Comparison of ENCODE assay signal across 10 mouse cellular contexts in genomic region chr15:78181701-78182405, GRCm38 (mm10). TPM values are rescaled to one million over a fixed set of nuclear protein-coding genes. Genes with fewer than 3 reads are reported as not detected.
A peak's percentile ranks its signal among the peaks of the same experiment; 100 is the strongest.
DNase-seq lines count a peak whose midpoint lies in the region; ATAC-seq and TF ChIP-seq lines count a peak whose summit lies in the region.
"Had no signal": no experiment of that assay in that cellular context is flagged by ENCODE, and none has a peak within 500 bp of the region (broad histone marks: within the 10 kb centered on the region; RNA-seq: fewer than 3 reads in every experiment).

No protein-coding gene starts in this region.

- H3K4me2 ChIP-seq in hindbrain, embryonic 11.5 days (replicated peaks; ENCODE audit: low read depth, low read length): no peak overlapping the region
- H3K4me2 ChIP-seq in myocyte (ENCODE audit: low read depth): peak overlapping the region; percentile 12

- peak; percentile 75 to 86 for DNase-seq in left cerebral cortex, postnatal 14 days (ENCODE audit: low spot score in 2 of 2)
- DNase-seq in left cerebral cortex, adult 18-20 months (ENCODE audit: low spot score in 2 of 2): no peak
- peak; percentile 42 to 69 for DNase-seq in cerebellum, postnatal 25 days
- peak; percentile 45 for DNase-seq in hindbrain, embryonic 11.5 days (ENCODE audit: low spot score)
- no peak for DNase-seq in embryo, embryonic 11 days
- no peak for DNase-seq in heart, postnatal 10 days
- no peak for DNase-seq in kidney, adult 9 months

- TF ChIP-seq POLR2A in myocyte (IDR thresholded peaks at IDR 0.05; ENCODE audit: insufficient read length, low read depth): no peak

- WGBS in hindbrain, embryonic 11.5 days: 30% methylated on average over 8 of the region's 8 CpGs

- peak; percentile 44; the same call in 1 of the 2 replicates for ATAC-seq in hindbrain, embryonic 11.5 days (ENCODE audit: low FRiP score)
- ATAC-seq: Patski had no signal

- no peak overlapping the region for H3K4me3 ChIP-seq in hindbrain, embryonic 11.5 days (ENCODE audit: low read depth, low read length)
- no peak overlapping the region for H3K4me3 ChIP-seq in myocyte

- H3ac ChIP-seq in myocyte (ENCODE audit: control insufficient read depth, insufficient read length): no peak overlapping the region

- H3K4me1 ChIP-seq in hindbrain, embryonic 11.5 days (replicated peaks; ENCODE audit: control insufficient read depth, insufficient read depth, low read length): peaks cover 2% of the 10 kb centered on the region

- H3K9ac ChIP-seq in hindbrain, embryonic 11.5 days (ENCODE audit: low read depth, low read length): no peak overlapping the region

- H3K9me3 ChIP-seq in hindbrain, embryonic 11.5 days (ENCODE audit: control insufficient read depth, low read length): no peaks in the 10 kb centered on the region

- intact Hi-C loops in left cerebral cortex, postnatal 14 days (cut with DNase I): loop anchor here (5.0 kb wide), 1 partner anchor 155 kb away; no protein-coding TSS in a partner anchor
- intact Hi-C loops in heart, postnatal 10 days (cut with DNase I): no loop called here

- H3K27me3 ChIP-seq in hindbrain, embryonic 11.5 days (ENCODE audit: control insufficient read depth, insufficient read depth, low read length): peaks cover 2% of the 10 kb centered on the region; the same call in 1 of the 2 replicates
- H3K27me3 ChIP-seq in myocyte (ENCODE audit: control insufficient read depth, insufficient read depth, insufficient read length): peaks cover 56% of the 10 kb centered on the region

- no peaks in the 10 kb centered on the region for H3K79me2 ChIP-seq in myocyte (ENCODE audit: control insufficient read depth, insufficient read depth)

- peak overlapping the region; percentile 56; the same call in 1 of the 2 replicates for H3K27ac ChIP-seq in hindbrain, embryonic 11.5 days (ENCODE audit: low read depth, low read length)
- H3K27ac ChIP-seq: macrophage had no signal

- H3K36me3 ChIP-seq in hindbrain, embryonic 11.5 days (ENCODE audit: control insufficient read depth, insufficient read depth, low read length): no peaks in the 10 kb centered on the region
- no peaks in the 10 kb centered on the region for H3K36me3 ChIP-seq in myocyte (ENCODE audit: control insufficient read depth, insufficient read depth)

TF ChIP-seq in myocyte, 11 proteins besides CTCF, POLR2A, EP300 and RAD21:
- TF ChIP-seq REST (IDR thresholded peaks at IDR 0.05; ENCODE audit: insufficient read depth, insufficient read length): no peak
- no peak for TF ChIP-seq POLR2AphosphoS2 (IDR thresholded peaks at IDR 0.05; ENCODE audit: insufficient read length, low read depth)
- no peak for TF ChIP-seq MAX (IDR thresholded peaks at IDR 0.05; ENCODE audit: low read depth)
- no peak for TF ChIP-seq USF1 (IDR thresholded peaks at IDR 0.05; ENCODE audit: low read depth)
- TF ChIP-seq E2F4 (IDR thresholded peaks at IDR 0.05; ENCODE audit: insufficient read depth): no peak
- TF ChIP-seq MYOG (IDR thresholded peaks at IDR 0.05; ENCODE audit: control insufficient read depth in 1 of 3, insufficient read depth in 1 of 3, insufficient read length in 2 of 3, low read depth in 2 of 3): peak in 2 of 3 experiments; percentile 30 to 81
- TF ChIP-seq SRF (IDR thresholded peaks at IDR 0.05; ENCODE audit: control insufficient read depth, insufficient read length, low read depth): no peak
- TF ChIP-seq CEBPB (IDR thresholded peaks at IDR 0.05; ENCODE audit: insufficient read depth, poor library complexity, severe bottlenecking): no peak
- TF ChIP-seq TCF12 (IDR thresholded peaks at IDR 0.05; ENCODE audit: insufficient read depth, poor library complexity, severe bottlenecking): no peak
- TF ChIP-seq TCF3 (IDR thresholded peaks at IDR 0.05; ENCODE audit: insufficient read length, low read depth): peak; percentile 62
- peak in 2 of 3 experiments; percentile 63 to 70 for TF ChIP-seq MYOD1 (IDR thresholded peaks at IDR 0.05; ENCODE audit: control insufficient read depth in 1 of 3, insufficient read length in 2 of 3, low read depth in 2 of 3)

RNA-seq across cellular contexts. Expression of gene Ift27, which starts 7.9 kb away (rescaled TPM):
- 10 to 100 TPM; 35.4 to 42.3 TPM for total RNA-seq in left cerebral cortex, postnatal 14 days (2021)
- 10 to 100 TPM; 28.6 to 30.7 TPM for total RNA-seq in left cerebral cortex, adult 18-20 months (2021)
- polyA plus RNA-seq in hindbrain, embryonic 11.5 days (2014; fragmentation: Nextera tagmentation; extraction: Ambion mirVana): 128 and 135 TPM in 2 replicates
- 38.7 TPM for polyA plus RNA-seq in myocyte (2012; fragmentation: generic; extraction: Trizol)
- total RNA-seq in heart, postnatal 10 days (2021): 10 to 100 TPM; 14.2 to 20.7 TPM

RNA-seq across cellular contexts. Expression of gene Pvalb, which starts 24.3 kb away (rescaled TPM):
- 10 to 100 TPM; 39.1 to 46.5 TPM for total RNA-seq in left cerebral cortex, postnatal 14 days (2021)
- 100 to 1,000 TPM in 1 of 2 experiments, 10 to 100 TPM in 1; 91.2 to 126 TPM for total RNA-seq in left cerebral cortex, adult 18-20 months (2021)
- polyA plus RNA-seq in hindbrain, embryonic 11.5 days (2014; fragmentation: Nextera tagmentation; extraction: Ambion mirVana): 1.2 and 1.7 TPM in 2 replicates
- polyA plus RNA-seq in myocyte (2012; fragmentation: generic; extraction: Trizol): 5.4 TPM
- total RNA-seq in heart, postnatal 10 days (2021): not detected
- polyA plus RNA-seq: macrophage, Patski had no signal

Comparison
In these comparisons a context has a peak if more than half of its experiments do, and no peak if none do; other contexts are left out.
1. DNase-seq: peak in left cerebral cortex, postnatal 14 days (2 of 2), cerebellum, postnatal 25 days (2 of 2) and hindbrain, embryonic 11.5 days (single experiment); none in left cerebral cortex, adult 18-20 months (0 of 2), embryo, embryonic 11 days (single experiment), heart, postnatal 10 days (0 of 2) and kidney, adult 9 months (single experiment).
2. RNA of gene Pvalb, which starts 24.3 kb away (total RNA-seq): 91.2 to 126 TPM in left cerebral cortex, adult 18-20 months and 39.1 to 46.5 TPM in left cerebral cortex, postnatal 14 days; not detected in heart, postnatal 10 days; every median in the first group is over 10 times any median in the second.